Mouse (Mus musculus) left cerebral cortex, adult 9 months (tissue): ENCODE results near the gene Actl6b.

Experiments
- DNase-seq, 2 experiments: peaks; one replicate each; pipeline ENCODE4 v3.0.0; 2022; ENCODE audit warnings: low spot score in 2 of 2

Gene Actl6b

GRCm38 (mm10) chr5:137528247-137528968 lies 24.9 kb upstream of the Actl6b start:
- no peak for DNase-seq

- DNase-seq, result peak in 1 of 2 experiments; percentile 35
Observed at GRCm38 (mm10) chr5:137529221-137529995, 23.9 kb upstream of the Actl6b start.

GRCm38 (mm10) chr5:137530075-137530474 lies 23.2 kb upstream of the Actl6b start:
- no peak for DNase-seq

GRCm38 (mm10) chr5:137530588-137531413 lies 22.5 kb upstream of the Actl6b start:
- peak; percentile 80 for DNase-seq

GRCm38 (mm10) chr5:137531414-137532130 lies 21.7 kb upstream of the Actl6b start:
- peak in 1 of 2 experiments; percentile 41 for DNase-seq

- peak in 1 of 2 experiments; percentile 36 for DNase-seq
Observed at GRCm38 (mm10) chr5:137532131-137532807, 21.0 kb upstream of the Actl6b start.

- DNase-seq, result no peak
Observed at GRCm38 (mm10) chr5:137532808-137533116, 20.6 kb upstream of the Actl6b start.

GRCm38 (mm10) chr5:137533117-137533827 lies 20.0 kb upstream of the Actl6b start, which contains the start of the genes Epo and Gnb2:
Epo (minus strand) TSS chr5:137533242.
Gnb2 (minus strand) TSS chr5:137533510.
- DNase-seq, result peak; percentile 90 to 97

GRCm38 (mm10) chr5:137534762-137535161 lies 18.6 kb upstream of the Actl6b start:
- no peak for DNase-seq

- no peak for DNase-seq
Observed at GRCm38 (mm10) chr5:137535318-137535717, 18.0 kb upstream of the Actl6b start.

- no peak for DNase-seq
Observed at GRCm38 (mm10) chr5:137537461-137537860, 15.9 kb upstream of the Actl6b start.

GRCm38 (mm10) chr5:137539291-137539801 lies 14.0 kb upstream of the Actl6b start:
- peak in 1 of 2 experiments; percentile 66 for DNase-seq

GRCm38 (mm10) chr5:137540991-137541390 lies 12.3 kb upstream of the Actl6b start:
- DNase-seq, result no peak

GRCm38 (mm10) chr5:137541768-137542540 lies 11.4 kb upstream of the Actl6b start:
- DNase-seq, result no peak

GRCm38 (mm10) chr5:137544926-137545325 lies 8.4 kb upstream of the Actl6b start:
- no peak for DNase-seq

GRCm38 (mm10) chr5:137545596-137545995 lies 7.7 kb upstream of the Actl6b start:
- no peak for DNase-seq

GRCm38 (mm10) chr5:137549840-137550239 lies 3.5 kb upstream of the Actl6b start:
- DNase-seq, result no peak

- no peak for DNase-seq
Observed at GRCm38 (mm10) chr5:137551119-137551518, 2.2 kb upstream of the Actl6b start.

- no peak for DNase-seq
Observed at GRCm38 (mm10) chr5:137553000-137553399, 317 bp upstream of the Actl6b start.
